Mouse (Mus musculus): ENCODE results near the gene Ptpn6.

Ptpn6 gene

DNA sequence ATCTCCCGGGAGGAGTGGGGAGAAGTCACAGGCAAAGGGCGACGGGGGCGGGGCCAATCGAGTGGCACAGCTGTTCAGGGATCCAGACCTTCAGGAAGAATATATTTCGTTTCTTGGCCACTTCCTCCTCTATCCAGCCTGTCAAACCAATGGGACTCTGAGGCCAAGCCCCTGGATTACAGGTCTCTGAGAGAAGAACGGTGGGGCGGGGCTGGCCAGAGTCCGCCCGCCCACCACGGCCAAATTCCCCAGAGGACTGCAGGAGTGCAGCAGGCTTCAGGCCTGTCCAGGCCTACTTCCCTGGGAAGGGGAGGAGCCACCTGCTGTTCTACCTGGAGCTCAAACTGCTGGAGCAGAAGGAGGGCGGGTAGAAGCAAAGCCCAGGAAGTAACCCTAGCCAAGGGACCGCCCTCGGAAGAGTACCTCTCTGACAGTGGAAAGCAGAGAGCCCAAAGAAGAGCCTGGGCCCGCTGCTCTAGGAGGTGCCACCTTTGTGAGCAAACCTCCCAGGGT, at the start of gene Ptpn6:
Ptpn6 (minus strand) TSS at position 204 of the 513 bp plus-strand sequence.
- DNase-seq (ENCODE audit: low spot score): no peak

GRCm38 (mm10) chr6:124787722-124788121, 49.2 kb upstream of the Ptpn6 start:
- no peak for DNase-seq (ENCODE audit: low spot score)

GRCm38 (mm10) chr6:124786756-124787420, 48.4 kb upstream of the Ptpn6 start:
- no peak for DNase-seq (ENCODE audit: low spot score)

GRCm38 (mm10) chr6:124782436-124782835, 43.9 kb upstream of the Ptpn6 start:
- DNase-seq (ENCODE audit: low spot score): no peak

DNA sequence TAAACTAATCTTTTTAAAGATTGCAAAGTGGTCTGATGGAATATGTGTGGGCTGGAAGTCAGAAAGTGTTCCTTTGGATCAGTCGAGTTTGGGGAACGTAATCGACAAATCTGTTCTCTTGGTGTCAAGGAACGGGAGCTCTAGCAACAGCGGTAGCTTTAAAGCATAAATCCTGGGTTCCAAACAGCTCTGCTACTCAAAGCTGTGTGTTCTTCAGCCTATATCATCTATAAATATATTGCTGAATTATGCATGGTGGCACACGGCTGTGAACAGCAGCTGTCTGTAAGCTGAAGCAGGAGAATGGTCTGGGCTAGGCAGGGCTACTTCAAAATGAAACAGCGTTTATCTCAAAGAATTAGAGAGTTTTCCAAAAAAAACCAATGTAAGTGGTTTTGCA, 42.4 kb upstream of the Ptpn6 start:
- no peak for DNase-seq (ENCODE audit: low spot score)

DNA sequence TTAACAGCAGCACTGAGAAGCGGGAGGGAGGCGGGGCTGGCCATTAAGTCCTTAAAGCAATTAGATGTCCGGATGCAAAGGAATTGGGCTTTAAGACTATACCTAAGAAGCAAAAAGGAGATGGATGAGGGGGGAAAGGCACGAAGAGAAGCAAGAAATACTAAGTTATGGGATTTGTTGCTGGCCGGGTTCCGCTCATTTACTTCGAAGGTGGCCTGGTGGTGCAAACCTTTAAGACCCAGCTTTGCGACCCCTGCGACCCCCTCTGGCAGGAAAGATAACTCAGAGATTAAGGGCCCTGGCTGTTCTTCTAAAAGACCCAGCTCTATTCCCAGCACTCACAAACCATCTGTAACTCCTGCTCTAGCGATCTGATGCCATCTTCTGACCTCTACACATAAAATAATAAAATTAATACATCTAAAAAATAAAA, 41.5 kb upstream of the Ptpn6 start:
- DNase-seq (ENCODE audit: low spot score): no peak

GRCm38 (mm10) chr6:124779222-124779983, 40.9 kb upstream of the Ptpn6 start, which contains the start of gene Lrrc23:
Gene Lrrc23 (minus strand): TSS chr6:124779727.
- peak; percentile 44 for DNase-seq (ENCODE audit: low spot score)

DNA sequence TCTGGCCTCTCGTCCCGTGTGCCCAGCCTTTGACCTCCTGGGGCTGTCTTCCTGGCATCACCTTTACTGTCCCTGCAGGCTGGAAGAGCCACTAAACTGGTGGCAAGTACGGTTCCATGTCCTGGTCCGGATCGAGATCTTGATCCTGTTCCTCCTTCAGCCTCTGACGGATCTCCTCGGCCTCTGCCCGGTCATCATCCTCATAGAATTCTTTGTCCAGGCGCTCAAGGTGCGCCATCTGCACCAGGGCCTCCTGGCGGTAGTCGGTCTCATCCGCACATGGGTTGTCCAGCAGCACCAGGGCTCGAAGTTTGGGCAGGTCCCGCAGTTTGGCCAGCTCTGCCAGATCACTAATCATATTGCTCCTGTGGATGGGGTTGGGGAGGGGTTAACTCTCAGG, 32.0 kb upstream of the Ptpn6 start:
- DNase-seq (ENCODE audit: low spot score): no peak

GRCm38 (mm10) chr6:124770013-124770412, 31.5 kb upstream of the Ptpn6 start:
- DNase-seq (ENCODE audit: low spot score): no peak

GRCm38 (mm10) chr6:124769101-124769765, 30.7 kb upstream of the Ptpn6 start, which contains the start of gene Eno2:
Gene Eno2 (minus strand): TSS chr6:124769673.
- no peak for DNase-seq (ENCODE audit: low spot score)

DNA sequence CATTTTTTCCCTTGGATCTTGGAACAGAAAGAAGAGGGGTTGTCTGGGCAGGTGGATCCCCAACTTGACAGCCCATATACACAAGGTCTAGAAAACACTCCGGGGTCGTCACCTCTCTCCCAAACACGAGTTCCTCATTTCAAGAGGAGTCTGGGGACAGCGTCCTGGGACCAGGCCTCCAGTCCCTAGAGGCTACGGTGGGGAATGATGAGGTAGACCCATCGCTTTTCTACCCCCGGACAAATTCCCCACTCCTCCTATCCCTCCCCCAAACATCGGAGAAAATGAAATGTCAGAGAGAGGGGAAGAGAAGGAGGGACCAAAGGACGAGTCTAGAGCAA, 30.2 kb upstream of the Ptpn6 start:
- no peak for DNase-seq (ENCODE audit: low spot score)

DNA sequence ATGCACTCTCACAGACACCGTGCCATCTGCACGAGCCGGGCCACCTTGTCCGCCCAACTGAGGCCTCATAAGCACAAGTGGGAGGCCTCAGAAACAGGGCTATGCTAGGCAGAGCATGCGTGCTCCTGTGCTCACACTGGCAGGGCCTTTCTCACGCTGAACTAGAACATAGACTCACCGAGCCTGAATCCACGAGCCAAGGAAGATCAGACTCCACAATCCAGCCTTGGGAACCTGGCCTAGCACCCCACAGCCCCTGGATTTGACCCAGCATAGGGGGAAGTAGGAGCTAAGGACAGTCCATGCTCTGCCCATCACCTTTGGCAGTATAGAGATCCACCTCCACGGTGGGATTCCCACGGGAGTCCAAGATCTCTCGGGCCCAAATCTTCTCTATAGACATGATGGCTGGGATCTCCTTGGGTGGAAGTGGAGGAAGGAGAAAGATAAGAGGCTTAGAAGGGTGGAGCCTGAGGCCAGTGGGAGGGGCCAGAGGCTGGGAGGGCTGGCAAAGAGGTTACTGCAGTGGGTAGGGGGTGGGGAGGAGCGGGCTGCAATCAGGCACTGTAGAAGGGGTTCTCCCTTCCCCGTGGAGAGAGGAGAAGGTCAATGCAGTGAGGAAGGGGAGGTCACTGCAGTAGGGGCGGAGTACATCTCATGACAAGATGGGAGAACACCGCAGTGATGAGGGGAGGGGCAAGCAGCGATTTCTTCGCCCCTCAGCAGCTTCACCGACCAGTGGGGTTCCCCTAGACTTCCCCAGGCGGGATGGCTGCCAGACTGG, 29.6 kb upstream of the Ptpn6 start:
- no peak for DNase-seq (ENCODE audit: low spot score)

DNA sequence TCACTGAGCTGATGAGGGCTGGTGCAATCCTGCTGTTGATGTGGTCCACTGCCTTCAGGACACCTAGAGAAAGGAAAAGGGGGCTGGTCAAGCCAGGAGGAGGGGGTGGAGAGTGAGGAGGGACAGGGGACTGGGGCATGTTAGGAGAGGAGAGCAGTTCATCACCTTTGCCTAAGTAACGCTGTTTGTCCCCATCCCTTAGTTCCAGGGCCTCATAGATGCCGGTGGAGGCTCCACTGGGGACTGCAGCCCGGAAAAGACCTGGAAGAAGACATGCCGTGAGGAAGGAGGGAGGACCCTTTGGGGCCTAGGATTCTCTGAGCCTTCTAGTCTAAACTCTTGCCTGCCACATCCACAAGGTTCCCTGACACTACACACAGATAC, 29.0 kb upstream of the Ptpn6 start:
- no peak for DNase-seq (ENCODE audit: low spot score)

- DNase-seq (ENCODE audit: low spot score): no peak
Observed at GRCm38 (mm10) chr6:124765951-124766350, 27.4 kb upstream of the Ptpn6 start.

- DNase-seq (ENCODE audit: low spot score): peak; percentile 80
Observed at GRCm38 (mm10) chr6:124759259-124759658, 20.7 kb upstream of the Ptpn6 start.

GRCm38 (mm10) chr6:124758849-124759232, 20.3 kb upstream of the Ptpn6 start:
- DNase-seq (ENCODE audit: low spot score): no peak

GRCm38 (mm10) chr6:124757909-124758848, 19.7 kb upstream of the Ptpn6 start:
- DNase-seq (ENCODE audit: low spot score): peak; percentile 53

GRCm38 (mm10) chr6:124757351-124757880, 18.9 kb upstream of the Ptpn6 start:
- DNase-seq (ENCODE audit: low spot score): no peak

DNA sequence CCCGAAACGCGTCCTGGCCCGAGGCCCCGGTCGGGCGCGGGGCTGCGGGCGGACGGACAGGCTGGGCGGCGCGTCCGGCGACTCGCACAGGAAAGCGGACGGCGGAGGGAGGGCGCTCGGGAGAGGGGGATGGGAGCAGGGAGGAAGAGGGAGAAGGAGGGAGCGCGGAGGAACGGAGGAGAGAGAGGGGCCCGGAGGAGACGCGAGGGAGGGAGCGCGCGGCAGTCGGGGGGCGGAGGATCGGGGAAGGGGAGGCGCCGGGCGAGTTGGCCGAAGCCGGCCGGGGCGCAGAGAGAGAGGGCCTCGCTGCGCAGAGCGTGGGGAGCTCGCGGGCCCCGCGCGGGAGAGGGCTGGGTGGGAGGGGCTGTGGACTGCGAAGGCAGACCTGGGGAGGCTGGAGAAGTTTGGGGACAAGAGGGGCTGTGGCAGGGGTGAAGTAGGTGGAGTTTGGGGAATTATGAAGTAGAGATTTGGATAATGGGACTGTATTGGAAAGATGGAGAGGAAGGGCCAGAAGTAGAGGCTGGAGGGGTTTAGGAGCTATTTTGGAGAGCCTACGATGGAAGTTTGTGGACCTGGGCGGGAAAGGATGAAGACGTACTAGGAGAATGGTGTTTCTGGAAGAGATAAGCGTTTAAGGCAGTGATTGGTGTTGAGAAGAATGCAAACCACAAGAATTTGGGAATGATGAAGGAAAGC, 18.3 kb upstream of the Ptpn6 start:
- peak; percentile 88 for DNase-seq (ENCODE audit: low spot score)

All from ovary, postnatal 36 days (tissue).